Mouse (Mus musculus) v-Abl transformed pro-B cells (cell line): ENCODE results near the gene Macrod2.

Experiments used
- in situ Hi-C, 2 experiments: fragments of 400-800 bp; cut with MboI; formaldehyde crosslinking; loops; one replicate each; pipeline ENCODE4 v1.15.1; 2025; ENCODE audit not compliant: unreplicated experiment in 2 of 2

Gene Macrod2

GRCm38 (mm10) chr2:142108947-142109346, 1713.8 kb downstream of the Macrod2 start:
- in situ Hi-C loops, result no loop called here

GRCm38 (mm10) chr2:142116623-142117022, 1721.5 kb downstream of the Macrod2 start:
- in situ Hi-C loops, result no loop called here

- in situ Hi-C loops, result no loop called here
Observed at GRCm38 (mm10) chr2:142128109-142128508, 1733.0 kb downstream of the Macrod2 start.

- in situ Hi-C loops, result no loop called here
Observed at GRCm38 (mm10) chr2:142129166-142129565, 1734.1 kb downstream of the Macrod2 start.

- in situ Hi-C loops, result no loop called here
Observed at GRCm38 (mm10) chr2:142149310-142149709, 1754.2 kb downstream of the Macrod2 start.

GRCm38 (mm10) chr2:142163506-142164275, 1768.6 kb downstream of the Macrod2 start:
- in situ Hi-C loops, result no loop called here

- in situ Hi-C loops, result no loop called here
Observed at GRCm38 (mm10) chr2:142169649-142170048, 1774.5 kb downstream of the Macrod2 start.

- in situ Hi-C loops, result no loop called here
Observed at GRCm38 (mm10) chr2:142172706-142173105, 1777.6 kb downstream of the Macrod2 start.

GRCm38 (mm10) chr2:142174039-142174438, 1778.9 kb downstream of the Macrod2 start:
- in situ Hi-C loops, result no loop called here

- in situ Hi-C loops, result no loop called here
Observed at GRCm38 (mm10) chr2:142186922-142187321, 1791.8 kb downstream of the Macrod2 start.

- in situ Hi-C loops, result no loop called here
Observed at GRCm38 (mm10) chr2:142187428-142187827, 1792.3 kb downstream of the Macrod2 start.

GRCm38 (mm10) chr2:142217371-142217770, 1822.3 kb downstream of the Macrod2 start:
- in situ Hi-C loops, result no loop called here

- in situ Hi-C loops, result no loop called here
Observed at GRCm38 (mm10) chr2:142222137-142222921, 1827.2 kb downstream of the Macrod2 start.

- in situ Hi-C loops, result no loop called here
Observed at GRCm38 (mm10) chr2:142222926-142223325, 1827.8 kb downstream of the Macrod2 start.

GRCm38 (mm10) chr2:142230985-142231549, 1836.0 kb downstream of the Macrod2 start:
- in situ Hi-C loops, result no loop called here

- in situ Hi-C loops, result no loop called here
Observed at GRCm38 (mm10) chr2:142232828-142233227, 1837.7 kb downstream of the Macrod2 start.

- in situ Hi-C loops, result no loop called here
Observed at GRCm38 (mm10) chr2:142243483-142243882, 1848.4 kb downstream of the Macrod2 start.

- in situ Hi-C loops, result no loop called here
Observed at GRCm38 (mm10) chr2:142250383-142250782, 1855.3 kb downstream of the Macrod2 start.

GRCm38 (mm10) chr2:142251518-142251917, 1856.4 kb downstream of the Macrod2 start:
- in situ Hi-C loops, result no loop called here

- in situ Hi-C loops, result no loop called here
Observed at GRCm38 (mm10) chr2:142253913-142254312, 1858.8 kb downstream of the Macrod2 start.

GRCm38 (mm10) chr2:142254566-142254965, 1859.5 kb downstream of the Macrod2 start:
- in situ Hi-C loops, result no loop called here
